Mouse (Mus musculus): ENCODE data around the gene Kin. TPM values are rescaled to one million over a fixed set of nuclear protein-coding genes. Genes with fewer than 3 reads are reported as not detected.
A peak's percentile ranks its signal among the peaks of the same experiment; 100 is the strongest.

Kin gene
- total and polyA plus RNA-seq, 3 experiments, result 5.4 to 44.7 (median 25.5) TPM

- Histone ChIP-seq H3K27me3 (ENCODE audit: insufficient read depth, low read length) (peaks cover 25% of the 10 kb centered on the region), H3K36me3 (replicated peaks) (peaks cover 6% of the 10 kb centered on the region), H3K4me1 (ENCODE audit: insufficient read depth, low read depth, low read length) (peaks cover 4% of the 10 kb centered on the region), H3K9me3 (replicated peaks) (no peaks in the 10 kb centered on the region), H3K4me3 (ENCODE audit: low read depth, low read length) (no peak overlapping the region)
- peak; percentile 32; the same call in 1 of the 2 replicates for TF ChIP-seq CTCF (IDR thresholded peaks at IDR 0.05; ENCODE audit: low read depth, low read length)
- TF ChIP-seq TAL1 (conservative IDR thresholded peaks at IDR 0.05; ENCODE audit: low read depth, low read length), result no peak
- DNase-seq (ENCODE audit: low spot score) (no peak), ATAC-seq (ENCODE audit: extremely low read depth, insufficient number of reproducible peaks, low FRiP score, poor library complexity, severe bottlenecking) (no peak)
Measured at GRCm38 (mm10) chr2:10098598-10099215, 18.3 kb downstream of the Kin start.

- Histone ChIP-seq H3K36me3 (replicated peaks) (no peaks in the 10 kb centered on the region), H3K9me3 (replicated peaks) (no peaks in the 10 kb centered on the region), H3K4me1 (ENCODE audit: insufficient read depth, low read depth, low read length) (peaks cover 4% of the 10 kb centered on the region), H3K27me3 (ENCODE audit: insufficient read depth, low read length) (peaks cover 30% of the 10 kb centered on the region), H3K4me3 (ENCODE audit: low read depth, low read length) (no peak overlapping the region)
- TF ChIP-seq CTCF (IDR thresholded peaks at IDR 0.05; ENCODE audit: low read depth, low read length), result no peak
- DNase-seq (ENCODE audit: low spot score) (no peak), ATAC-seq (ENCODE audit: extremely low read depth, insufficient number of reproducible peaks, low FRiP score, poor library complexity, severe bottlenecking) (no peak)
Measured at GRCm38 (mm10) chr2:10100471-10100870, 20.1 kb downstream of the Kin start.

- DNase-seq (ENCODE audit: low spot score), result no peak
- Histone ChIP-seq H3K4me1 (ENCODE audit: insufficient read depth, low read depth, low read length) (peaks cover 4% of the 10 kb centered on the region), H3K9me3 (replicated peaks) (no peaks in the 10 kb centered on the region), H3K36me3 (replicated peaks) (no peaks in the 10 kb centered on the region), H3K4me3 (ENCODE audit: low read depth, low read length) (no peak overlapping the region), H3K27me3 (ENCODE audit: insufficient read depth, low read length) (peaks cover 32% of the 10 kb centered on the region)
- no peak; the same call in 1 of the 2 replicates for ATAC-seq (ENCODE audit: extremely low read depth, insufficient number of reproducible peaks, low FRiP score, poor library complexity, severe bottlenecking)
- TF ChIP-seq TAL1 (conservative IDR thresholded peaks at IDR 0.05; ENCODE audit: low read depth, low read length) (no peak), GATA2 (IDR thresholded peaks at IDR 0.05; ENCODE audit: borderline replicate concordance, low read depth, low read length) (no peak), POLR2AphosphoS5 (IDR thresholded peaks at IDR 0.05; ENCODE audit: insufficient replicate concordance, low read depth, low read length) (no peak), GATA1 (IDR thresholded peaks at IDR 0.05; ENCODE audit: borderline replicate concordance, low read length) (no peak), CTCF (IDR thresholded peaks at IDR 0.05; ENCODE audit: low read depth, low read length) (peak; percentile 72)
Measured at GRCm38 (mm10) chr2:10101180-10101579, 20.8 kb downstream of the Kin start.

- H3K9me3 ChIP-seq (replicated peaks), result no peaks in the 10 kb centered on the region
- peaks cover 14% of the 10 kb centered on the region; the same call in 1 of the 2 replicates for H3K27me3 ChIP-seq (ENCODE audit: insufficient read depth, low read length)
- no peak for TF ChIP-seq CTCF (IDR thresholded peaks at IDR 0.05; ENCODE audit: low read depth, low read length)
- no peak for TF ChIP-seq GATA1 (IDR thresholded peaks at IDR 0.05; ENCODE audit: borderline replicate concordance, low read length)
- no peak for TF ChIP-seq GATA2 (IDR thresholded peaks at IDR 0.05; ENCODE audit: borderline replicate concordance, low read depth, low read length)
- no peak for TF ChIP-seq POLR2AphosphoS5 (IDR thresholded peaks at IDR 0.05; ENCODE audit: insufficient replicate concordance, low read depth, low read length)
- no peak for TF ChIP-seq TAL1 (conservative IDR thresholded peaks at IDR 0.05; ENCODE audit: low read depth, low read length)
- ATAC-seq (ENCODE audit: extremely low read depth, insufficient number of reproducible peaks, low FRiP score, poor library complexity, severe bottlenecking), result no peak
- DNase-seq (ENCODE audit: low spot score), result no peak
- H3K4me1 ChIP-seq (ENCODE audit: insufficient read depth, low read depth, low read length), result no peaks in the 10 kb centered on the region
- no peak overlapping the region for H3K4me3 ChIP-seq (ENCODE audit: low read depth, low read length)
- no peaks in the 10 kb centered on the region for H3K36me3 ChIP-seq (replicated peaks)
Measured at GRCm38 (mm10) chr2:10108535-10109189, 28.3 kb downstream of the Kin start.

- ATAC-seq (ENCODE audit: extremely low read depth, insufficient number of reproducible peaks, low FRiP score, poor library complexity, severe bottlenecking), result no peak
- H3K27me3 ChIP-seq (ENCODE audit: insufficient read depth, low read length), result 0 out of 2 replicates have a peak, but pooled peaks cover 25% of the 10 kb centered on the region
- no peak for TF ChIP-seq GATA1 (IDR thresholded peaks at IDR 0.05; ENCODE audit: borderline replicate concordance, low read length)
- TF ChIP-seq TAL1 (conservative IDR thresholded peaks at IDR 0.05; ENCODE audit: low read depth, low read length), result no peak
- no peak for TF ChIP-seq CTCF (IDR thresholded peaks at IDR 0.05; ENCODE audit: low read depth, low read length)
- no peak for TF ChIP-seq GATA2 (IDR thresholded peaks at IDR 0.05; ENCODE audit: borderline replicate concordance, low read depth, low read length)
- TF ChIP-seq POLR2AphosphoS5 (IDR thresholded peaks at IDR 0.05; ENCODE audit: insufficient replicate concordance, low read depth, low read length), result no peak
- H3K36me3 ChIP-seq (replicated peaks), result no peaks in the 10 kb centered on the region
- H3K9me3 ChIP-seq (replicated peaks), result no peaks in the 10 kb centered on the region
- no peaks in the 10 kb centered on the region for H3K4me1 ChIP-seq (ENCODE audit: insufficient read depth, low read depth, low read length)
- no peak overlapping the region for H3K4me3 ChIP-seq (ENCODE audit: low read depth, low read length)
- no peak for DNase-seq (ENCODE audit: low spot score)
Measured at GRCm38 (mm10) chr2:10118751-10119150, 38.4 kb downstream of the Kin start.

- Histone ChIP-seq H3K4me3 (ENCODE audit: low read depth, low read length) (no peak overlapping the region), H3K4me1 (ENCODE audit: insufficient read depth, low read depth, low read length) (no peaks in the 10 kb centered on the region), H3K27me3 (ENCODE audit: insufficient read depth, low read length) (0 out of 2 replicates have a peak, but pooled peaks cover 25% of the 10 kb centered on the region), H3K9me3 (replicated peaks) (no peaks in the 10 kb centered on the region), H3K36me3 (replicated peaks) (no peaks in the 10 kb centered on the region)
- no peak for DNase-seq (ENCODE audit: low spot score)
- no peak for ATAC-seq (ENCODE audit: extremely low read depth, insufficient number of reproducible peaks, low FRiP score, poor library complexity, severe bottlenecking)
- TF ChIP-seq CTCF (IDR thresholded peaks at IDR 0.05; ENCODE audit: low read depth, low read length), result no peak
- no peak for TF ChIP-seq POLR2AphosphoS5 (IDR thresholded peaks at IDR 0.05; ENCODE audit: insufficient replicate concordance, low read depth, low read length)
- no peak for TF ChIP-seq GATA2 (IDR thresholded peaks at IDR 0.05; ENCODE audit: borderline replicate concordance, low read depth, low read length)
- no peak for TF ChIP-seq TAL1 (conservative IDR thresholded peaks at IDR 0.05; ENCODE audit: low read depth, low read length)
- TF ChIP-seq GATA1 (IDR thresholded peaks at IDR 0.05; ENCODE audit: borderline replicate concordance, low read length), result no peak
Measured at GRCm38 (mm10) chr2:10119276-10119675, 38.9 kb downstream of the Kin start.

Measured in G1E (cell line).